Mouse (Mus musculus) embryonic fibroblast, embryonic 13.5 days (primary cell): Measurements from ENCODE around the gene Igflr1.

Source experiments
- CTCF ChIP-seq: IDR thresholded peaks from 2 replicates; pipeline ENCODE4 v1.5.1; 2011; ENCODE audit warnings: mild to moderate bottlenecking, control low read depth, low read length, moderate library complexity, borderline replicate concordance; ENCODE audit not compliant: insufficient read depth
- POLR2A ChIP-seq: IDR thresholded peaks from 2 replicates; pipeline ENCODE4 v1.6.1; 2011; ENCODE audit warnings: low read depth, mild to moderate bottlenecking, control low read depth, low read length, moderate library complexity

GRCm38 (mm10) chr7:30557901-30558514 lies 7.2 kb upstream of the Igflr1 start:
- TF ChIP-seq POLR2A (no peak), CTCF (no peak)
